Comparison of ENCODE assay signal across 8 mouse cellular contexts in the genomic region with DNA sequence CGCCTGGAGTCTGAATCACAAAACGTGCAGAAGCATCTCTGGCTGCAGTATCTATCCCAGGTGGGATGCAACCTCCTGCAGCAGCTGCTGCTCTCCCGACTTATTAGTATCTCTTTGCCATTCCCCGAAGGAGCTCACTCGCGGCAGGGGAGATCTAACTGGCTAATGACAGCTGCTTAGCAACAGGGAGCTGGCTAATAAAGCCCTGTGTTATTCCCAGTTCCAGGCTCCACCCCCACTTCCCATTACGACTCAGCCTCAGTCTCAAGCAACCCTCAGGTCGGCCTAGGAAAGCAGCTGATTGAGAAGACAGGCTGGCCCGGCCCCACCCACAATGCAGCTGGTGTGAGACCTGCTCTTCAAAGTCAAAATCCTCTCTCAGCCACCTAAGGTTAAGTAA. TPM values are rescaled to one million over a fixed set of nuclear protein-coding genes. Genes with fewer than 3 reads are reported as not detected.
DNase-seq lines count a peak whose midpoint lies in the region; ATAC-seq and TF ChIP-seq lines count a peak whose summit lies in the region.

No protein-coding gene starts in this region.

- H3K27me3 ChIP-seq in forebrain, embryonic 13.5 days = no peaks in the 10 kb centered on the region
- H3K27me3 ChIP-seq in heart, embryonic 16.5 days (ENCODE audit: control insufficient read depth, insufficient read depth, low read length) = no peaks in the 10 kb centered on the region

- H3K9ac ChIP-seq in forebrain, embryonic 13.5 days = peak overlapping the region; percentile 18
- H3K9ac ChIP-seq in heart, embryonic 16.5 days (ENCODE audit: low read length) = no peak overlapping the region

- peak overlapping the region; percentile 54 for H3K4me2 ChIP-seq in forebrain, embryonic 13.5 days
- H3K4me2 ChIP-seq in heart, embryonic 16.5 days (ENCODE audit: low read depth, low read length) = peak overlapping the region; percentile 45

- peak; percentile 22 for DNase-seq in 416B (ENCODE audit: low read depth)
- DNase-seq in brain, embryonic 14.5 days (ENCODE audit: low read depth) = peak; percentile 94
- peak; percentile 73 for DNase-seq in kidney, postnatal 10 days
- DNase-seq in lung, adult 18-20 months = peak; percentile 61 to 74
- DNase-seq in retina, embryonic 14.5 days (ENCODE audit: low spot score) = peak; percentile 78

- peak overlapping the region; percentile 85 for H3K27ac ChIP-seq in forebrain, embryonic 13.5 days
- no peak overlapping the region for H3K27ac ChIP-seq in heart, embryonic 16.5 days (ENCODE audit: low read length)

- 2% methylated on average over 9 of the region's 9 CpGs for WGBS in forebrain, embryonic 13.5 days
- WGBS in heart, embryonic 16.5 days = 4% methylated on average over 9 of the region's 9 CpGs

- no peaks in the 10 kb centered on the region for H3K9me3 ChIP-seq in forebrain, embryonic 13.5 days (replicated peaks)
- no peaks in the 10 kb centered on the region for H3K9me3 ChIP-seq in heart, embryonic 16.5 days (replicated peaks; ENCODE audit: control insufficient read depth, low read length)

- no peak for TF ChIP-seq POLR2A in brain, embryonic 14.5 days (IDR thresholded peaks at IDR 0.05; ENCODE audit: borderline replicate concordance, extremely low read depth, insufficient read depth, insufficient read length, poor library complexity, severe bottlenecking)

- no peak for TF ChIP-seq CTCF in brain, embryonic 14.5 days (IDR thresholded peaks at IDR 0.05; ENCODE audit: borderline replicate concordance, extremely low read depth, insufficient read depth, insufficient read length)

- H3K36me3 ChIP-seq in forebrain, embryonic 13.5 days (ENCODE audit: poor library complexity, severe bottlenecking) = no peaks in the 10 kb centered on the region
- no peaks in the 10 kb centered on the region for H3K36me3 ChIP-seq in heart, embryonic 16.5 days (ENCODE audit: control insufficient read depth, insufficient read depth)

- peak overlapping the region; percentile 14 for H3K4me3 ChIP-seq in forebrain, embryonic 13.5 days
- no peak overlapping the region for H3K4me3 ChIP-seq in heart, embryonic 16.5 days (ENCODE audit: low read length)

- H3K4me1 ChIP-seq in forebrain, embryonic 13.5 days = peaks cover 31% of the 10 kb centered on the region
- peaks cover 8% of the 10 kb centered on the region for H3K4me1 ChIP-seq in heart, embryonic 16.5 days (ENCODE audit: control insufficient read depth, insufficient read depth, low read length)

- peak; percentile 97 for ATAC-seq in forebrain, embryonic 13.5 days
- peak; percentile 65; the same call in 1 of the 2 replicates for ATAC-seq in heart, embryonic 16.5 days (replicated peaks; ENCODE audit: extremely low read depth, insufficient read depth, low FRiP score)
- no peak for ATAC-seq in erythroblast, adult 5-6 weeks (replicated peaks; ENCODE audit: low FRiP score, poor library complexity, severe bottlenecking)

RNA-seq across cellular contexts. Expression of a gene that starts 20.1 kb away (rescaled TPM):
- polyA plus RNA-seq in brain, embryonic 14.5 days (2012; rRNA removed) = 52.4 and 63.2 TPM in 2 replicates
- 9.7 and 10.5 TPM in 2 replicates for polyA plus RNA-seq in forebrain, embryonic 13.5 days (2015; fragmentation: Nextera tagmentation; extraction: Ambion mirVana)
- polyA plus RNA-seq in heart, embryonic 16.5 days (2015; fragmentation: Nextera tagmentation; extraction: Ambion mirVana) = 4.7 and 4.9 TPM in 2 replicates
- total RNA-seq in erythroblast, adult 5-6 weeks (2015; ENCODE audit: low replicate concordance) = 0.96 TPM in 1 of 2 replicates, not detected in the other
- total RNA-seq in erythroblast, adult 5-6 weeks (2017; ENCODE audit: low replicate concordance) = 0.14 and 0.43 TPM in 2 replicates

RNA-seq across cellular contexts. Expression of a gene that starts 21.1 kb away (rescaled TPM):
- 20.5 and 25.0 TPM in 2 replicates for polyA plus RNA-seq in brain, embryonic 14.5 days (2012; rRNA removed)
- 33.3 and 39.1 TPM in 2 replicates for polyA plus RNA-seq in forebrain, embryonic 13.5 days (2015; fragmentation: Nextera tagmentation; extraction: Ambion mirVana)
- 24.7 and 25.2 TPM in 2 replicates for polyA plus RNA-seq in heart, embryonic 16.5 days (2015; fragmentation: Nextera tagmentation; extraction: Ambion mirVana)
- total RNA-seq in erythroblast, adult 5-6 weeks (2015; ENCODE audit: low replicate concordance) = 8.8 and 10.0 TPM in 2 replicates
- total RNA-seq in erythroblast, adult 5-6 weeks (2017; ENCODE audit: low replicate concordance) = 9.5 and 13.9 TPM in 2 replicates

RNA-seq across cellular contexts. Expression of a gene that starts 46.1 kb away (rescaled TPM):
- polyA plus RNA-seq in brain, embryonic 14.5 days (2012; rRNA removed) = 21.5 and 33.4 TPM in 2 replicates
- 6.8 and 8.1 TPM in 2 replicates for polyA plus RNA-seq in forebrain, embryonic 13.5 days (2015; fragmentation: Nextera tagmentation; extraction: Ambion mirVana)
- 3.0 and 3.3 TPM in 2 replicates for polyA plus RNA-seq in heart, embryonic 16.5 days (2015; fragmentation: Nextera tagmentation; extraction: Ambion mirVana)
- 1.3 and 2.1 TPM in 2 replicates for total RNA-seq in erythroblast, adult 5-6 weeks (2015; ENCODE audit: low replicate concordance)
- total RNA-seq in erythroblast, adult 5-6 weeks (2017; ENCODE audit: low replicate concordance) = 0.68 and 2.1 TPM in 2 replicates

RNA-seq across cellular contexts. Expression of a gene that starts 48.8 kb away (rescaled TPM):
- polyA plus RNA-seq in brain, embryonic 14.5 days (2012; rRNA removed) = 35.0 and 39.3 TPM in 2 replicates
- 18.3 and 20.0 TPM in 2 replicates for polyA plus RNA-seq in forebrain, embryonic 13.5 days (2015; fragmentation: Nextera tagmentation; extraction: Ambion mirVana)
- polyA plus RNA-seq in heart, embryonic 16.5 days (2015; fragmentation: Nextera tagmentation; extraction: Ambion mirVana) = 11.2 and 11.4 TPM in 2 replicates
- 68.8 and 80.9 TPM in 2 replicates for total RNA-seq in erythroblast, adult 5-6 weeks (2015; ENCODE audit: low replicate concordance)
- total RNA-seq in erythroblast, adult 5-6 weeks (2017; ENCODE audit: low replicate concordance) = 157 and 187 TPM in 2 replicates

RNA-seq across cellular contexts. Expression of a gene that starts 48.9 kb away (rescaled TPM):
- 23.3 and 33.0 TPM in 2 replicates for polyA plus RNA-seq in brain, embryonic 14.5 days (2012; rRNA removed)
- polyA plus RNA-seq in forebrain, embryonic 13.5 days (2015; fragmentation: Nextera tagmentation; extraction: Ambion mirVana) = 30.5 and 35.7 TPM in 2 replicates
- polyA plus RNA-seq in heart, embryonic 16.5 days (2015; fragmentation: Nextera tagmentation; extraction: Ambion mirVana) = 20.3 and 22.2 TPM in 2 replicates
- 9.4 and 17.6 TPM in 2 replicates for total RNA-seq in erythroblast, adult 5-6 weeks (2015; ENCODE audit: low replicate concordance)
- 5.6 and 7.0 TPM in 2 replicates for total RNA-seq in erythroblast, adult 5-6 weeks (2017; ENCODE audit: low replicate concordance)

Comparison
In these comparisons a context has a peak if more than half of its experiments do, and no peak if none do; other contexts are left out.
1. DNase-seq: peak in every context shown above with its lines; median percentile 94 in brain, embryonic 14.5 days; 78 in retina, embryonic 14.5 days; 73 in kidney, postnatal 10 days; 68 in lung, adult 18-20 months; 22 in 416B.